Comparison of ENCODE assay signal across 11 mouse cellular contexts in the genomic region with DNA sequence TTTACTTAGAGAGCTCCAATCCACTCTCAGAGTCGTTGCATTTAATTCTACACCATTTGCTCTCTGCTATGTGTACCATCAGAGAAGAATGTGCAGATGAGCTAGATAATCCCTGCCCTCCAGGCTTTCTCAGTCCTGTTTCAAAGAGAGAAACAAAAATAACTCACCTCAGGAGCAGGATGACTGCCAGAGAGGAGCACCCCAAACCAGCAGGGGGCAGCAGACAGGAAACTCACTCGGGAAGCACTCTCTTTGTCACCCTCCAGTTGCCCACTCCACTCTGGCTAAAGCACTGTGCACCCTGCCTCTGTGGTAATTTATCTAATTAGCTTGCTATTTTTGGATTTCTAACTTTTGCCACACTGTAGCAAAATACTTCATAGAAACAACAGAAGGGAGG.
DNase-seq lines count a peak whose midpoint lies in the region; ATAC-seq and TF ChIP-seq lines count a peak whose summit lies in the region.
"Had no signal": no experiment of that assay in that cellular context is flagged by ENCODE, and none has a peak within 500 bp of the region (broad histone marks: within the 10 kb centered on the region; RNA-seq: fewer than 3 reads in every experiment).

No protein-coding gene starts in this region.

- H3K27me3 ChIP-seq in hindbrain, postnatal 0 days (ENCODE audit: insufficient read depth, low read length): no peaks in the 10 kb centered on the region
- no peaks in the 10 kb centered on the region for H3K27me3 ChIP-seq in hindbrain, embryonic 13.5 days
- no peaks in the 10 kb centered on the region for H3K27me3 ChIP-seq in ES-Bruce4 (ENCODE audit: control insufficient read depth, insufficient read depth, low read length, poor library complexity, severe bottlenecking)
- no peaks in the 10 kb centered on the region for H3K27me3 ChIP-seq in limb, embryonic 10.5 days (ENCODE audit: low read depth, poor library complexity, severe bottlenecking)
- H3K27me3 ChIP-seq: heart, embryonic 15.5 days; lung, embryonic 15.5 days; stomach, embryonic 15.5 days had no signal

- H3K4me3 ChIP-seq in hindbrain, postnatal 0 days (ENCODE audit: low read length): no peak overlapping the region
- H3K4me3 ChIP-seq in hindbrain, embryonic 13.5 days: no peak overlapping the region
- no peak overlapping the region for H3K4me3 ChIP-seq in ES-Bruce4 (ENCODE audit: low read depth, low read length)
- H3K4me3 ChIP-seq in limb, embryonic 10.5 days: no peak overlapping the region
- H3K4me3 ChIP-seq: heart, embryonic 15.5 days; lung, embryonic 15.5 days; stomach, embryonic 15.5 days had no signal

- no peak for TF ChIP-seq EP300 in ES-Bruce4 (IDR thresholded peaks at IDR 0.05; ENCODE audit: insufficient read depth, low read depth, low read length)

- TF ChIP-seq POLR2A in ES-Bruce4 (IDR thresholded peaks at IDR 0.05; ENCODE audit: insufficient read depth, low read length): no peak

- H3K4me2 ChIP-seq in hindbrain, postnatal 0 days (ENCODE audit: low read depth, low read length): no peak overlapping the region
- H3K4me2 ChIP-seq in hindbrain, embryonic 13.5 days: no peak overlapping the region
- H3K4me2 ChIP-seq: heart, embryonic 15.5 days; lung, embryonic 15.5 days; stomach, embryonic 15.5 days had no signal

- ATAC-seq in hindbrain, postnatal 0 days: no peak
- no peak for ATAC-seq in hindbrain, embryonic 13.5 days (ENCODE audit: low FRiP score)

- DNase-seq in hindbrain, postnatal 0 days (ENCODE audit: low spot score): peak; percentile 53
- DNase-seq in R1 (ENCODE audit: low read depth, low spot score): peak; percentile 68
- peak; percentile 59 for DNase-seq in limb, embryonic 10.5 days (ENCODE audit: low spot score)
- peak; percentile 4 for DNase-seq in testis, postnatal 14 days (ENCODE audit: low spot score)
- no peak for DNase-seq in adipocyte (ENCODE audit: low spot score)
- no peak for DNase-seq in left cerebral cortex, postnatal 25 days (ENCODE audit: low spot score in 2 of 2)

- WGBS in hindbrain, postnatal 0 days: 29% methylated on average over 2 of the region's 2 CpGs
- WGBS in hindbrain, embryonic 13.5 days: 43% methylated on average over 2 of the region's 2 CpGs
- WGBS in limb, embryonic 10.5 days: 33% methylated on average over 2 of the region's 2 CpGs

- H3K27ac ChIP-seq in hindbrain, postnatal 0 days: no peak overlapping the region
- no peak overlapping the region for H3K27ac ChIP-seq in hindbrain, embryonic 13.5 days
- H3K27ac ChIP-seq in ES-Bruce4 (ENCODE audit: insufficient read depth, low read length): no peak overlapping the region
- H3K27ac ChIP-seq in limb, embryonic 10.5 days: no peak overlapping the region
- H3K27ac ChIP-seq: heart, embryonic 15.5 days; lung, embryonic 15.5 days; stomach, embryonic 15.5 days had no signal

- peak; percentile 64 for TF ChIP-seq CTCF in hindbrain, postnatal 0 days (IDR thresholded peaks at IDR 0.05; ENCODE audit: low read depth)
- peak; percentile 57 for TF ChIP-seq CTCF in ES-Bruce4 (IDR thresholded peaks at IDR 0.05; ENCODE audit: low read depth, low read length)

- no peaks in the 10 kb centered on the region for H3K9me3 ChIP-seq in hindbrain, postnatal 0 days (ENCODE audit: low read length)
- no peaks in the 10 kb centered on the region for H3K9me3 ChIP-seq in hindbrain, embryonic 13.5 days
- H3K9me3 ChIP-seq in ES-Bruce4 (replicated peaks; ENCODE audit: control insufficient read depth, insufficient read depth, low read length, poor library complexity, severe bottlenecking): no peaks in the 10 kb centered on the region
- no peaks in the 10 kb centered on the region for H3K9me3 ChIP-seq in limb, embryonic 10.5 days (replicated peaks)
- H3K9me3 ChIP-seq: heart, embryonic 15.5 days; lung, embryonic 15.5 days; stomach, embryonic 15.5 days had no signal

- no peaks in the 10 kb centered on the region for H3K36me3 ChIP-seq in hindbrain, postnatal 0 days (ENCODE audit: insufficient read depth, low read length)
- H3K36me3 ChIP-seq in hindbrain, embryonic 13.5 days: no peaks in the 10 kb centered on the region
- no peaks in the 10 kb centered on the region for H3K36me3 ChIP-seq in ES-Bruce4 (ENCODE audit: control insufficient read depth, insufficient read depth, low read length, poor library complexity, severe bottlenecking)
- no peaks in the 10 kb centered on the region for H3K36me3 ChIP-seq in limb, embryonic 10.5 days
- H3K36me3 ChIP-seq: heart, embryonic 15.5 days; lung, embryonic 15.5 days; stomach, embryonic 15.5 days had no signal

- no peak overlapping the region for H3K9ac ChIP-seq in hindbrain, postnatal 0 days (replicated peaks; ENCODE audit: low read length)
- H3K9ac ChIP-seq in hindbrain, embryonic 13.5 days: no peak overlapping the region
- no peak overlapping the region for H3K9ac ChIP-seq in ES-Bruce4 (ENCODE audit: low read depth, poor library complexity, severe bottlenecking)
- H3K9ac ChIP-seq: heart, embryonic 15.5 days; lung, embryonic 15.5 days; stomach, embryonic 15.5 days had no signal

- H3K4me1 ChIP-seq in hindbrain, postnatal 0 days (ENCODE audit: insufficient read depth, low read length): peaks cover 3% of the 10 kb centered on the region; the same call in 1 of the 2 replicates
- peaks cover 10% of the 10 kb centered on the region for H3K4me1 ChIP-seq in hindbrain, embryonic 13.5 days (replicated peaks)
- peaks cover 1% of the 10 kb centered on the region for H3K4me1 ChIP-seq in ES-Bruce4 (ENCODE audit: control insufficient read depth, insufficient read depth, low read length)
- no peaks in the 10 kb centered on the region for H3K4me1 ChIP-seq in limb, embryonic 10.5 days
- H3K4me1 ChIP-seq: lung, embryonic 15.5 days had no signal

- intact Hi-C loops in left cerebral cortex, postnatal 25 days (cut with DNase I): no loop called here

Comparison
In these comparisons a context has a peak if more than half of its experiments do, and no peak if none do; other contexts are left out.
1. DNase-seq: peak in hindbrain, postnatal 0 days (single experiment), R1 (single experiment), limb, embryonic 10.5 days (single experiment) and testis, postnatal 14 days (single experiment); none in adipocyte (single experiment) and left cerebral cortex, postnatal 25 days (0 of 2).